Mouse (Mus musculus) cerebellum, adult 9-11 months (tissue): Measurements from ENCODE around the gene Prtg.

Experiments used
- DNase-seq: peaks from one replicate; pipeline ENCODE4 v3.0.0; 2022

The Prtg gene

DNA sequence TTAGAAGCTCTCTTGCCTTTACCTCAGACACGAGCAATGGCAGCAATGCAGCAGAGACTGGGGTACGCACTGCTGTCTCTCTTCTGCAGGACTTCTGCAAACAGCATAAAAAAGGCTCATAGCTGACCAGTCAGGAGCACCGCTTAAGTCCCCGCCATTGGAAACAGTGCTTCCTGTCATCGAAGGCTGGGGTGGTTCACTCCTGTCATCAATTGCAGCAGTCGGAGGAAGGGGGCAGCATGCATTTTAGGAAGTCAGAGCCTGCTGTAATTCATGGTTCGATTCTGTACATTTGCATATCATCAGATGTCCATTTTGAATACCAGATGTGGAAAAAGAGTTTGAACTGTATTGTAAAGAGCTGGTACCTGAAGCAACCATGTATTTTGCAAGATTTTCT is 109.1 kb downstream of the Prtg start:
- DNase-seq = no peak

DNA sequence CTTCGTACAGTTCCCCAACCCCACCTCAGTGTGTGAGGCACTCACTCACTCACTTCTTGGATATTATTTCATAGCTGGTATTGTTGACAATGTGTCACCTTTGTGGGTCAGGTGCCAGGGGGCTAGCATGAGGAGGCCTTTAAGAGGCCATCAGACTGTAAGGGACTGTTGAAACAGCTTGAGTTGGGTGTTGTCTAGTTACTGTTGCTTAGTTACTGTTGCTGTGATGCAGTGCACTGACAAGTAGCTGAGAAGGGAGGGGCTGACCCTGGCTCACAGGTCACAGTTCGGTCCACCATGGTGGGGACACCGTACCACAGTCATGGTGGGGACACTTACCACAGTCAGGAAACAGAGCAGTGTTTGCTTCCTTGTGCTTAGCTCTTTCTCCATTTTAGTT is 116.4 kb downstream of the Prtg start:
- no peak for DNase-seq

DNA sequence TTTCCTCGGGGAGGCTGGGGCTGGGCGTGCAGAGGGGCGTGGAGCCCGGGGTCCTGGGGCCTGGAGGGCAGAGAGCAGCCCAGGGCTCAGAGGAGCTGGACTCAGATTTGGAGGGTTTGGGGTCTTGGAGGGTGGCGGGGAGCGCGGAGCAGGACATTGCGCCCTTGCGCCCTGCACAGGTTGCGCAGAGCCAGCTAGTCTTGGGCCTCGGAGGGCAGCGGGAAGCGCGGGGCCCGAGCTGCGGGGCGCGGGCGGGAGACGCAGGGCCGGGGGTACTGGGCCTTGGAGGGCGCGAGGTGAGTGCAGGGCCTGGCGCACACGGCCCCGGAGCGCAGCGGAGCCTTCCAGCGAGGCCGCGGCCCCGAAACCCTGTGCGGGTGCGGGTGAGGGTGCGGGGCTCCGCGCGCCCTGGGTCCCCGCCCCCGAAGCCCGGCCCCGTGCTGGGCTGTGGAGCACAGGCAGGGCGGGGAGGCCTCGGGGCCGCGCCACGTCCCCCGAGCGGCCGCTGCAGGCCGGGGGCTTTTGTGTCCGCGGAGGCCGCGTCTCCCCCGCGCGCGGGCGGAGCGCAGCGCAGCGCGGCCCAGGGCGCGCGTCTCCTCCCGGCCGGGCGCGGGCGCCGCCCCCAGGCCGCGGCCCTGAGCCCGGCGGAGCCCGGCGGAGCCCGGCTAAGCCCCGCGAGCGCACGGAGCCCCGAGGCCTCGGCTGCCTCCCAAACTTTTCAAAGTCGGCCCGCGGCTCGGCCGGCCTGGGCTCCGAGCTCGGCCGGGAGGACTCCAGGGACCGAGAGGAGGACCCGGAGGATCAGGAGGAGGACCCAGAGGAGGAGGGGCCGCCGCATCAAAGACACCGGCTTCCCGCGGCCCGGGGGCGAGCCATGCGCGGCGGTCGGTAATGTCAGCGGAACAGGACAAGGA is 118.6 kb downstream of the Prtg start, which contains the start of gene Pygo1:
Pygo1 (plus strand) TSS at position 625 of the 914 bp plus-strand sequence.
- peak; percentile 34 for DNase-seq

GRCm38 (mm10) chr9:72925935-72926258 is 119.2 kb downstream of the Prtg start:
- DNase-seq = no peak

GRCm38 (mm10) chr9:72931166-72931790 is 124.6 kb downstream of the Prtg start:
- no peak for DNase-seq

GRCm38 (mm10) chr9:72935309-72935708 is 128.6 kb downstream of the Prtg start:
- no peak for DNase-seq

- no peak for DNase-seq
Measured at GRCm38 (mm10) chr9:72936301-72936700, 129.6 kb downstream of the Prtg start.

- DNase-seq = no peak
Measured at GRCm38 (mm10) chr9:72943424-72943823, 136.8 kb downstream of the Prtg start.

GRCm38 (mm10) chr9:72944286-72944685 is 137.6 kb downstream of the Prtg start:
- no peak for DNase-seq

DNA sequence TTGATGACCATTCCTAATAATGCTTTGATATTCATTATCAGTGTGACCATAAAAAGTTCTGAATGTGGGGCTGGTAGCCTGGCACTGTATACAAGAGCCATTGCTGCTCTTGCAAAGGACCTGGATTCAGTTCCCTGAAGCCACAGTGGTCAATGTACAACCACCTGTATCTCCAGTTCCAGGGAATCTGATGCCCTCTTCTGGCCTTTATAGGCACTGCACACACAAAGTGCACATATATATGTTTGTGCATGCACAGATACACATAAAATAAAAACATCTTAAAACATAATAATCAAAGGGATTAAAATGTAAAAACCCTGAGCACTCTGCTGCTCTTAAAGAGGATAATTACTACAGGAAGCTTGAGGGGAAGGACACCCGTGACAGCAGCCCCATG is 140.3 kb downstream of the Prtg start:
- no peak for DNase-seq

- DNase-seq = no peak
Measured at GRCm38 (mm10) chr9:72949572-72949971, 142.9 kb downstream of the Prtg start.

GRCm38 (mm10) chr9:72954746-72955145 is 148.1 kb downstream of the Prtg start:
- DNase-seq = no peak

- no peak for DNase-seq
Measured at GRCm38 (mm10) chr9:72955546-72955945, 148.9 kb downstream of the Prtg start.

- DNase-seq = peak; percentile 70
Measured at GRCm38 (mm10) chr9:72958521-72959450, 152.1 kb downstream of the Prtg start, which contains the start of the genes Dyx1c1 and Gm44503. Gene Dyx1c1 (plus strand): TSS chr9:72958785. Gene Gm44503 (plus strand): TSS chr9:72958852.

DNA sequence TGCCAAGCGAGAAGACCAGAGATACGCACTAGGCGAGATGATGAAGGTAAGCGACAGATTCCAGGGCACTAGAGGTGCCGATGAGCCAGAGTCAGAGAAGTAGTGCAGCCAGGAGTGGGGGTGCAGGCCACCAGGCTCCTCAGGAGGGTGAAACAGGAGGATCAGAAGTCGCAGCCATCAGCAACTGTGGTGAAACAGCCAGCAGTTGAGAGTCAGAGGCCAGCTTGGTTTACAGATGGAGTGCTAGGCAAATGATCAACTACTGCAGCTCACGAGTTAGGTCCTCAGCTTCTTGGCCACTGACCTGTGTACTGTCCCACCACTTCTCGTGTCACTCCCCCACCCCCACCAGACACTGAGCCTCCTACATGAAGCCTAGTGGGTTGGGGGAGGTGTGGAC is 154.7 kb downstream of the Prtg start:
- no peak for DNase-seq

- no peak for DNase-seq
Measured at GRCm38 (mm10) chr9:72961959-72962358, 155.3 kb downstream of the Prtg start.
